Mouse (Mus musculus): Measurements from ENCODE around the gene Spa17.

Spa17 gene

DNA sequence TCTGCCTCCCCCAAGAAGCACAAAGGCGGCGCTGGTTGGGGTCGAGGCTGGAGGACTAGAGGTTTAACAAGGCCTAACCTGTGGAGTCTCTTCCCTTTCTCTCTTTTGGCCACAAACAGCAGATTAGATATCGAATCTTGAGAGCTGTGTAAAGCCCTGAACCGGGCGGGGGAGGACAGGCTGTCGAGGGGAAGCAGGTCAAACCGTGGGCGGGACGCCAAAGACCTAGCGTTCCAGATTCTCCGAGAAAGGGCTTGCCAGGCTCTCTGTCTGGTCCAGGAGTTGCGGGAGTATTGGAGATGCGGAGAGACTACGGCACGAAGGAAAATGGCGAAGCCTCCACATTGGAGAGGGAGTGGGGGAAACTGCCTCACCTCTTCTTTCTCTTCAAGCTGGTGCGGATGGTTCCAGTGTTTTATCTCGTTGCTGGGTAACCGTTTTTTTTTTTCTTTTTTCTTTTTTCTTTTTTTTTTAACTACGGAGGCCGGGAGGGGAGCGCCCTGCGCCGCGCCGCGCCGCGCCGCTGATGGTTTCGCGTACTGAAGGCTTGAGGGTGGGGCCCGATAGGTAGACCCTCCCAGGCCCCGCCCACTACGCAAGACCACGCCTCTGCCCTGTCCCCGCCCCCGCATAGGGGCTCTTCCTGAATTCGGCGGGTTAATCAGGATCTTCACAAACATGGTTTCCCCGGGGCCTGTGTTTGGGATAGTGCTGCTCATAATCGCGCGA lies at the start of gene Spa17:
Gene Spa17, minus strand, starts transcription at position 541 of the 729 bp plus-strand sequence.
- DNase-seq = peak; percentile 92 to 93

GRCm38 (mm10) chr9:37663210-37663609 lies 49.7 kb upstream of the Spa17 start:
- no peak for DNase-seq

DNA sequence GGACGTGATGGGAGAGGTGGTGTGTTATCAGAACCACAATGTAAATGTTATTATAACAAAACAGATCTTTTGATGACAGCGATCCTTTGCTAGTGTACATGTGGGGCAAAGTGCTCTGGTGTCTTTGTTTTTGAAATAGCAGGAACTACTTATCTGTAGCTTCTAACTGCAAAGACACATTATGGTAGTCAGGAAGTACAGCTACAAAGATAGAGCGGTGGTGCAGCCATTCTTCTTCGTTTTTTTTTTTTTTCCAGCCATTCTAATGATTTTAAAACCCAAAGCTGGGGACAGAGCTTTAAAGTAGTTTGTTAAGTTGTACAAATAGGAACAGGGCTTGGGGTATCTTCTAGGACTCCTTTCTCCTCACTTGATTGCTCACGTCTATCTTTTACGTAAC lies 45.9 kb upstream of the Spa17 start:
- no peak for DNase-seq

GRCm38 (mm10) chr9:37656931-37657481 lies 43.5 kb upstream of the Spa17 start, which contains the start of gene Tbrg1:
Gene Tbrg1, minus strand, starts transcription at chr9:37657312.
- DNase-seq = peak; percentile 89 to 91

GRCm38 (mm10) chr9:37656439-37656881 lies 42.9 kb upstream of the Spa17 start:
- peak in 1 of 2 experiments; percentile 25 for DNase-seq

DNA sequence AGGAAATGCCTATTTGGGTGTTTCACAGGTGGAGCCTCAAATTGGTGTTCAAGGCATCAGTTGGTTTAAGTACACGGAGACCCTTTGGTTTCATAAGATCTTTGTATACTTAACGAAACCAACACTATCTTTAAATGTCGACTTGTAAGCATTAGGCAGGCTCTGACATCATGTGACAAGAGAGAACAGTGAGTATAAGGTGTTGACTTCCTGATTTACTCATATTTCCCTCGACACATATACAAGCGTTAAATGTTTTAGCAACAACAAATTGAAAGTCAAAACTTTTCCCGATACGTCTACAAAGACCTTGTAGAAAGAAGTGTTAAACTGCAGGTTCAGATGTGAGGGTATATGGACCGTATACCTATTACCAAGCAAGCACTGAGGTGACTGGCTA lies 42.4 kb upstream of the Spa17 start:
- DNase-seq = no peak

DNA sequence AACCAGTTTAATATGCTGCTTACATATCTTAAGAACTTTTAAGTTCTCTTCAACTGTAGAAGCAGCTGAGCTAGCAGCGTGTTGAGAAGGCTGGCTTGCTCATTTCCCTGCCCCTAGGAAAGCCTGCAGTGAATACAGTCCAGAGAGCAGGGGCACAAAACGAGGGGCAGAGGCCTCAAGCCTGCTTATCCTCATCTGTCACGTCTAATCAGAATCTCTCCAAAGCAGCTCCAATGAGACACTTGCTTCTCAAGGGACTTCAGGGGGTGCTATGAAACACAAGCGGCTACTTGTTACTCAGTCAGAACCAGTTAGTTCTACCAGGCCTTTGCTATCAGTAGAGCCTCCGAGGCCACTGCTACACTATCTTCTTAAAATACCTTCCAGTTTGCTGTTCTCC lies 40.3 kb upstream of the Spa17 start:
- no peak for DNase-seq

GRCm38 (mm10) chr9:37650639-37651038 lies 37.1 kb upstream of the Spa17 start:
- no peak for DNase-seq

DNA sequence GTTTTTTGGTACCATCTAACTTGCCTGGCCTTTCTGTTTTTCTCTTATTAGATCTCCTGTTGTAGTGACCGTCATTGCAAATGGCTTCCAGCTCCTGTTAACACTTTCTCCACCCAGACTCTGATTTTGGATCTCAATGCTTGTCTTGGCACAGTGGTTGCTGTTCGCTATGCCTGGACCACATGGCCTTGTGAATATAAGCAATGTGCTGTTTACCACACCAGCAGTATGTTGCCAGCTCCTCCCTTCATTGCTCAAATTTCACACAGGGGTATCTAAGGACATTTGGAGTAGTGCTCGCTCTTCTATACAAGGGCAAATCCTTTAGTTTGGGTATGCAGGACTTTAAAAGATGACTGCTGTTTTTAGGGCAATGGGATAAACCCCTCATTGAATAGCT lies 32.7 kb upstream of the Spa17 start:
- peak in 1 of 2 experiments; percentile 32 for DNase-seq

DNA sequence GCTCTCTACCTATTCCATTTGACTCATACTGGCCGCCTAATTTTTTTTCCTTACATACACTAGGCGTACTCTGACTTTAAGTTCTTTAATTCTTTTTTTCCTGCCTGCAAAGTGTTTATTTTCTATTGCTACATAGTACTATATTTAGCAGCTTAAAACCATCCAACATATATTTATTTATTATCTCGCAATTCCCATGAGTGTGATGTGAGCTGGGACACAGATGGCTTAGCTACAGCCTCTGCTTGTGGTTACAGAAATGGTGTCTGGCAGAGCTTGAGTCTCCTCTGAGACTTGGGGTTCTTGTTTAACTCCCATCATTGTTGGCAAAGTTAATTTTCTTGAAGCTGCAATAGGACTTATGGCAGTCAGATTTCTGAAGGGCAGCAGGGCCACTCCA lies 25.2 kb upstream of the Spa17 start:
- no peak for DNase-seq

DNA sequence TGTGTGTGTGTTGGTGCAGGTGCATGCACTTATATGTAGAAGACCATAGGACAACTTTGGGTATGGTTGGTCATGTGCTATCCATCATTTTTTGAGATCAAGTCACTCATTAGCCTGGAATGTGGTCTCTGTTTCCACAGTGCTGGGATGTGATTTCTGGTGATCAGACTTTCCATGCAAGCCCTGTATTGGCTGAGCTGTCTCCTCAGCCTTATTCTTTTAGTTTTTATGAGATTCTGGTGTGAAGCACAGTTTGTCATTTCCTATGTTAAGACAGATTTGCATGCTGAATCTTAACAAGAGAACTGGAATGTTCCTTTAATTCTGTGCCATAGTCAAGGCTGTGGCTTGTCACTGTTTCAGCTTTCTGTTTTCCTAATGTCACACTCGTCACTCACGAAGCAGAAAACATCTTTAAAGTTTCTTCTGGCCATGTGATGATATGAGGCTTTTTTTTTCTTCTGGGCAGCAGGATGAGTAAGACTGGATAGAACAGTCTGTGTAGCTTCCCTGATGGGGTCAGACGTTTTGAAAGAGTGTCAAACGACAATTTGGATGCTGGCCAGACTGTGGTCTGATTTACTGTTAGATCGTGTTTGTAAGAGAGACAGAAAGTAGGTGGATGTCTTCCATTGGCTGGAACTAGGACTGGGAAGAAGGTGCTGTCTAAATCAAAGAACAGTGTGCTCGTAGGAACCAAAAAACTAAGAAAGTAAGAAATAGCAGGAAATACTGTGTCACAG lies 23.4 kb upstream of the Spa17 start:
- peak; percentile 40 to 62 for DNase-seq

DNA sequence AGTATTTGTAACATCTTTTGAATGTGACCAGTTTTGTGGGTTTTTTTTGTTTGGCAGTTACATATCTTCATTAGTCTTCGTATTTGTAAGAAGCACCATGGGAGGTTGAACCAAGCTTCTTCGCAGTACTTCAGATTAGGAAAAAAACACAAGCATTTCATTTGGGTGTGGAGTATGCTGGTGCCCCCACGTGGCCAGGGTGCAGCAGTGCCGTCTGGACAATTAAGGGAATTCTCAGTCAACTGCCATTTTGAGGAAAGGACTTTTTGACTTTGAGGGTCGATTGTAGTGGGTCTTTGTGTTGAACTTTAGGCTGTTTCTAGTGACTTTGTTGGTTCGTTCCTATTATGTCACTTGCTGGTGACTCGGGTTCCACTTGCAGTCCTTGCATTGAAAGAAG lies 22.8 kb upstream of the Spa17 start:
- peak; percentile 56 to 65 for DNase-seq

GRCm38 (mm10) chr9:37634269-37634668 lies 20.7 kb upstream of the Spa17 start:
- DNase-seq = no peak

DNA sequence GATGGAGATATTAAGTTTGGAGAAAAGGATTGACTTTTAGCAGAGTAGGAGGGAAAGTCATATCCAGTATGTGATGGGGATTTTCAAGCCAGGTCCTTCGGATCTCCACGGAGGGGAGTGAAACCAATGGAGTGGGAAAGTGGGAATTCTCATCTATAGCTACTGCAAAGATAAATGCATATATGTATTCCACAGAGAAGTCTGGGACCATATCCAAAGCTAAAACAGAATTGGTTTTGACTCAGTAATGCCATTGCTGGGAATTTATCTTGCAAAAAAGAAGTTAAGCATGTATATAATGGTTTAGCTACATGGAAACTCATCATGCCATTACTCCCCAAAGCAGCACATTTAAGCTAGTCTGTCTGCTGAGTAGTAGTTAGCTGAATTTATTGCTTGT lies 18.8 kb upstream of the Spa17 start:
- no peak for DNase-seq

- DNase-seq = no peak
Measured at GRCm38 (mm10) chr9:37629941-37630340, 16.4 kb upstream of the Spa17 start.

- DNase-seq = no peak
Measured at GRCm38 (mm10) chr9:37628581-37628980, 15.1 kb upstream of the Spa17 start.

DNA sequence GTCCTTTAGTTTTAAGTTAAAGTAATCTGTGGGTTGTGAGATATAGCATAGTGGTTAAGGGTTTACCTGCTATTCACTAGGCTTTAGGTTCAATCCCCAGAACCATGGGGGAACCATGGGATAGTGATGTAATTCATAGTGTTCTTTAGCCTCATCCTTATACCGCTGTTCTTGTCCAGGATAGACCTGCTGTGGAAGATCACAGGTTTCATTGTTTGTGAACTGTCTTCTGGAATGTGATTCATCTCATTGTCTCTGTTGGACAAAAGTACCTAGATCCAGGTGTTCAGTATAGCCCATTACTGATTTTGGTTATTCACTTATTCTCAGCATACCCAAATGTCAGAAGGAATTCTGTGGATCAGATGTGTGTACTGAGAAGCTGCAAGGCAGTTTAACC lies 13.7 kb upstream of the Spa17 start:
- DNase-seq = no peak

DNA sequence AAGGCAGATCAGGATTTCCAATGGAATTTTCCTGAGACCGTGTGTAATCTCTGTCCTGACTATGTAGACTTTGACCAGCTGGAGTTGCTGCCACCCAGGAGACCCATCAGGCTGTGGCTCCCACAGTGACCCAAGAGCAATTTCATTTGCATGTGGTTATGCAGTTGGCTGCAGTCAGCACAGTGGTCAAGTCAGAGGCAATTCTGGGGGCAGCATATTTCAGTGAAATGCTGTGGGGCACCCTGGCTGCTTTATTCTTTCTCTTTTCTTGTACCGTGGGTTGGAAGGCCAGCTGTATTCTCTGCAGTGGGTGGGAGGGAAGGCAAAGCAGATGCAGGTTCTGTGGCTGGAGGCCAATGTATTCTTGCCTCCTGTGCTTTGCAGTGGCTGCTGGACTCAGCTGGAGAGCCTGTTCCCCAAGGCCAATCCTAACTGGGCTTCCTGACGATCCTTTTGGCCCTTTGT lies 12.6 kb upstream of the Spa17 start:
- peak; percentile 9 to 28 for DNase-seq

GRCm38 (mm10) chr9:37625641-37626040 lies 12.1 kb upstream of the Spa17 start:
- DNase-seq = peak in 1 of 2 experiments; percentile 23

- DNase-seq = no peak
Measured at GRCm38 (mm10) chr9:37625129-37625528, 11.6 kb upstream of the Spa17 start.

DNA sequence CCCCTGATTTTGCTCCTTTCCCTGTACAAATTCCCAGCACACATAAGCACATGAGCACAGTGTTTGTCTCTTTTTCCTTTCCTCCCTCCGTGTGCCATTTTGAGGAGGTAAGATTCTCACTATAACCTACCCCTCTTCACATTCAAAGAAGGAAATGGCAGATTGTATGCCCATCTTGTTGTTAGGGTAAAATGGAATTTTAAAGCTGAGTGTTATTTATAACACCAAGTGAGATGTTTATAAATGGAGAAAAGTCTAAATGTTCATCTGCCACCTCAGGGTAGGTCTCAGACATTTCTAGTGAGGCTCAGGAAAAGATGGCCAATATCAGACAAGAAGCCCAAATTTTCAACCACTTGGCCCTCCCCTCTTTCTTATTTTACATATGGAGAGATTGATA lies 11.0 kb upstream of the Spa17 start:
- no peak for DNase-seq

DNA sequence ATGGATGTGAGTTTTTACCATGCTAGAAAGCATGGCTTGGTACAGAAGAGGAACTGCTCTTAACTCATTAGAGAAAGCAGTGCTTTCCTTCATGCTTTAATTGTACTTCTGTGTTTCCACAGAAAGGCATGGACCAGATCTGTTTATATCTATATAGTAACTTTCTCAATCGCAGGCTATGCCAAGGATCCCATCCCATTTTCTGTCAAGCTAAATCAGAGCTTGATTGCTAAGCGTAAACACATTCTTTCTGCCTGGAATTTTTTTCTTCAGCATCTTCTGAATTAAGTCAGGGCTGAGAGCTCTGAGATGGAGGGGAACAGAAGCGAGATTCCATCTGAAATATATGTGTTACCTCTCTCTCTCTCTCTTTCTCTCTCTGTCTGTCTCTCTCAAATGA lies 10.5 kb upstream of the Spa17 start:
- DNase-seq = no peak

GRCm38 (mm10) chr9:37621290-37621689 lies 7.8 kb upstream of the Spa17 start:
- DNase-seq = no peak

GRCm38 (mm10) chr9:37616770-37617169 lies 3.2 kb upstream of the Spa17 start:
- peak in 1 of 2 experiments; percentile 35 for DNase-seq

Measured in lung, postnatal 4 days (tissue).